Mouse (Mus musculus) megakaryocyte, embryonic 14.5 days (primary cell): ENCODE results near the gene Tprkb.

ENCODE experiments used
- FLI1 ChIP-seq: IDR thresholded peaks from 2 replicates; pipeline ENCODE4 v1.6.1; 2012; ENCODE audit warnings: low read length, inconsistent platforms, mixed read lengths
- GATA1 ChIP-seq: IDR thresholded peaks from 3 replicates; pipeline ENCODE4 v1.6.1; 2012; ENCODE audit warnings: mixed read lengths, low read length, inconsistent platforms, borderline replicate concordance

GRCm38 (mm10) chr6:85916596-85916995 is 4.9 kb downstream of the Tprkb start:
- no peak for TF ChIP-seq FLI1
- TF ChIP-seq GATA1 = no peak
